Mouse (Mus musculus): Measurements from ENCODE around the gene Asap2. TPM values are rescaled to one million over a fixed set of nuclear protein-coding genes. Genes with fewer than 3 reads are reported as not detected.

Asap2 gene
- polyA plus RNA-seq, 1 experiment from 2014 or later, result 9.5 TPM

- no peak for ATAC-seq (replicated peaks; ENCODE audit: low FRiP score)
- 30% methylated on average over 18 of the region's 18 CpGs for WGBS
- H3K27ac ChIP-seq, result peak overlapping the region; percentile 94
These were observed 296.7 kb downstream of the Asap2 start for GRCm38 (mm10) chr12:21286712-21287650.

GRCm38 (mm10) chr12:21288716-21289395 lies 298.6 kb downstream of the Asap2 start:
- WGBS, result 93% methylated on average over 3 of the region's 3 CpGs
- H3K4me2 ChIP-seq, result no peak overlapping the region
- no peaks in the 10 kb centered on the region for H3K27me3 ChIP-seq
- no peak for ATAC-seq (replicated peaks; ENCODE audit: low FRiP score)
- H3K4me1 ChIP-seq, result peaks cover 23% of the 10 kb centered on the region
- H3K27ac ChIP-seq, result no peak overlapping the region
- H3K9ac ChIP-seq, result no peak overlapping the region
- H3K36me3 ChIP-seq, result peaks cover 41% of the 10 kb centered on the region
- no peaks in the 10 kb centered on the region for H3K9me3 ChIP-seq (replicated peaks)
- H3K4me3 ChIP-seq (replicated peaks), result no peak overlapping the region

More at GRCm38 (mm10) chr12:21286712-21287650, 296.7 kb downstream of the Asap2 start:
- peak overlapping the region; percentile 90 for H3K9ac ChIP-seq
- H3K27me3 ChIP-seq, result no peaks in the 10 kb centered on the region
- H3K4me3 ChIP-seq (replicated peaks), result peak overlapping the region; percentile 91
- no peaks in the 10 kb centered on the region for H3K9me3 ChIP-seq (replicated peaks)
- H3K36me3 ChIP-seq, result peaks cover 22% of the 10 kb centered on the region
- peak overlapping the region; percentile 86 for H3K4me2 ChIP-seq
- peaks cover 23% of the 10 kb centered on the region for H3K4me1 ChIP-seq

- H3K4me1 ChIP-seq, result peaks cover 23% of the 10 kb centered on the region
- 85% methylated on average over 6 of the region's 6 CpGs for WGBS
- H3K27ac ChIP-seq, result no peak overlapping the region
- H3K36me3 ChIP-seq, result peaks cover 49% of the 10 kb centered on the region
- no peaks in the 10 kb centered on the region for H3K9me3 ChIP-seq (replicated peaks)
- no peak overlapping the region for H3K9ac ChIP-seq
- no peak overlapping the region for H3K4me3 ChIP-seq (replicated peaks)
- no peaks in the 10 kb centered on the region for H3K27me3 ChIP-seq
- no peak for ATAC-seq (replicated peaks; ENCODE audit: low FRiP score)
- no peak overlapping the region for H3K4me2 ChIP-seq
These were observed 299.4 kb downstream of the Asap2 start for GRCm38 (mm10) chr12:21289651-21290050.

- no peak for ATAC-seq (replicated peaks; ENCODE audit: low FRiP score)
- Histone ChIP-seq H3K4me3 (replicated peaks) (no peak overlapping the region), H3K27me3 (no peaks in the 10 kb centered on the region), H3K36me3 (peaks cover 98% of the 10 kb centered on the region), H3K9ac (no peak overlapping the region), H3K4me1 (no peaks in the 10 kb centered on the region), H3K27ac (no peak overlapping the region), H3K9me3 (replicated peaks) (no peaks in the 10 kb centered on the region), H3K4me2 (no peak overlapping the region)
- WGBS, result 95% methylated on average over 11 of the region's 11 CpGs
These were observed 308.6 kb downstream of the Asap2 start for GRCm38 (mm10) chr12:21298856-21299255.

- Histone ChIP-seq H3K27ac (peak overlapping the region; percentile 24; the same call in 1 of the 2 replicates), H3K9me3 (replicated peaks) (no peaks in the 10 kb centered on the region), H3K36me3 (peaks cover 96% of the 10 kb centered on the region), H3K27me3 (no peaks in the 10 kb centered on the region), H3K4me3 (replicated peaks) (no peak overlapping the region), H3K4me2 (no peak overlapping the region), H3K4me1 (no peaks in the 10 kb centered on the region), H3K9ac (no peak overlapping the region)
- 83% methylated on average over 7 of the region's 7 CpGs for WGBS
- no peak for ATAC-seq (replicated peaks; ENCODE audit: low FRiP score)
These were observed 311.1 kb downstream of the Asap2 start for GRCm38 (mm10) chr12:21301324-21301723.

- no peak overlapping the region for H3K9ac ChIP-seq
- no peaks in the 10 kb centered on the region for H3K27me3 ChIP-seq
- H3K4me1 ChIP-seq, result no peaks in the 10 kb centered on the region
- H3K4me2 ChIP-seq, result no peak overlapping the region
- H3K4me3 ChIP-seq (replicated peaks), result no peak overlapping the region
- ATAC-seq (replicated peaks; ENCODE audit: low FRiP score), result peak; percentile 80
- H3K27ac ChIP-seq, result peak overlapping the region; percentile 52
- H3K36me3 ChIP-seq, result peaks cover 96% of the 10 kb centered on the region
- WGBS, result 81% methylated on average over 8 of the region's 8 CpGs
- H3K9me3 ChIP-seq (replicated peaks), result no peaks in the 10 kb centered on the region
These were observed 311.7 kb downstream of the Asap2 start for GRCm38 (mm10) chr12:21301932-21302331.

- Histone ChIP-seq H3K9ac (no peak overlapping the region), H3K4me2 (no peak overlapping the region), H3K27me3 (no peaks in the 10 kb centered on the region), H3K4me1 (no peaks in the 10 kb centered on the region), H3K4me3 (replicated peaks) (no peak overlapping the region), H3K36me3 (peaks cover 96% of the 10 kb centered on the region), H3K9me3 (replicated peaks) (no peaks in the 10 kb centered on the region), H3K27ac (peak overlapping the region; percentile 52)
- ATAC-seq (replicated peaks; ENCODE audit: low FRiP score), result peak; percentile 82
- WGBS, result 82% methylated on average over 5 of the region's 5 CpGs
These were observed 312.1 kb downstream of the Asap2 start for GRCm38 (mm10) chr12:21302361-21302783.

GRCm38 (mm10) chr12:21305741-21306140 lies 315.5 kb downstream of the Asap2 start:
- Histone ChIP-seq H3K9ac (no peak overlapping the region), H3K4me2 (no peak overlapping the region), H3K4me1 (no peaks in the 10 kb centered on the region), H3K36me3 (peaks cover 97% of the 10 kb centered on the region), H3K27ac (no peak overlapping the region), H3K9me3 (replicated peaks) (no peaks in the 10 kb centered on the region), H3K27me3 (no peaks in the 10 kb centered on the region), H3K4me3 (replicated peaks) (no peak overlapping the region)
- WGBS, result 93% methylated on average over 4 of the region's 4 CpGs
- ATAC-seq (replicated peaks; ENCODE audit: low FRiP score), result no peak

GRCm38 (mm10) chr12:21306721-21307120 lies 316.5 kb downstream of the Asap2 start:
- Histone ChIP-seq H3K27ac (no peak overlapping the region), H3K36me3 (peaks cover 97% of the 10 kb centered on the region), H3K4me2 (no peak overlapping the region), H3K4me3 (replicated peaks) (no peak overlapping the region), H3K9ac (no peak overlapping the region), H3K4me1 (no peaks in the 10 kb centered on the region), H3K9me3 (replicated peaks) (no peaks in the 10 kb centered on the region), H3K27me3 (no peaks in the 10 kb centered on the region)
- no peak for ATAC-seq (replicated peaks; ENCODE audit: low FRiP score)
- WGBS, result 69% methylated on average over 4 of the region's 4 CpGs

GRCm38 (mm10) chr12:21312201-21312600 lies 321.9 kb downstream of the Asap2 start:
- Histone ChIP-seq H3K9me3 (replicated peaks) (no peaks in the 10 kb centered on the region), H3K36me3 (peaks cover 80% of the 10 kb centered on the region), H3K9ac (no peak overlapping the region), H3K4me3 (replicated peaks) (no peak overlapping the region), H3K4me2 (no peak overlapping the region), H3K27me3 (no peaks in the 10 kb centered on the region), H3K27ac (no peak overlapping the region), H3K4me1 (peaks cover 7% of the 10 kb centered on the region)
- 72% methylated on average over 5 of the region's 5 CpGs for WGBS
- ATAC-seq (replicated peaks; ENCODE audit: low FRiP score), result no peak

- ATAC-seq (replicated peaks; ENCODE audit: low FRiP score), result peak; percentile 95
- Histone ChIP-seq H3K4me2 (peak within 1 kb of the TSS; percentile 64), H3K4me1 (peaks cover 18% of the 10 kb centered on the region), H3K9ac (peak within 1 kb of the TSS; percentile 79), H3K36me3 (peaks cover 60% of the 10 kb centered on the region), H3K27ac (peak within 1 kb of the TSS; percentile 89), H3K27me3 (no peaks in the 10 kb centered on the region), H3K4me3 (replicated peaks) (peak within 1 kb of the TSS; percentile 80), H3K9me3 (replicated peaks) (no peaks in the 10 kb centered on the region)
- WGBS, result 2% methylated on average over 57 of the region's 59 CpGs
These were observed 325.9 kb downstream of the Asap2 start, which contains the start of gene Iah1 for GRCm38 (mm10) chr12:21315923-21316868. Gene Iah1 (plus strand): TSS chr12:21316389.

Data from kidney, embryonic 15.5 days (tissue).